Mouse (Mus musculus) thymus, postnatal 36 days (tissue): ENCODE measurements around the gene Agap1.

Source experiments
- DNase-seq, 2 experiments: peaks; one replicate each; pipeline ENCODE4 v3.0.0; 2022; ENCODE audit warnings: mixed read lengths in 2 of 2

Agap1 gene

GRCm38 (mm10) chr1:89547525-89548504, 93.2 kb downstream of the Agap1 start:
- DNase-seq = no peak

- DNase-seq = no peak
Observed at GRCm38 (mm10) chr1:89550061-89550869, 95.7 kb downstream of the Agap1 start.

- no peak for DNase-seq
Observed at GRCm38 (mm10) chr1:89552470-89552869, 97.9 kb downstream of the Agap1 start.

- DNase-seq = no peak
Observed at GRCm38 (mm10) chr1:89553791-89554190, 99.2 kb downstream of the Agap1 start.

GRCm38 (mm10) chr1:89554969-89555856, 100.6 kb downstream of the Agap1 start:
- no peak for DNase-seq

GRCm38 (mm10) chr1:89556006-89556405, 101.4 kb downstream of the Agap1 start:
- no peak for DNase-seq

- DNase-seq = no peak
Observed at GRCm38 (mm10) chr1:89557401-89557800, 102.8 kb downstream of the Agap1 start.

- DNase-seq = no peak
Observed at GRCm38 (mm10) chr1:89558080-89558479, 103.5 kb downstream of the Agap1 start.

- DNase-seq = no peak
Observed at GRCm38 (mm10) chr1:89563399-89563798, 108.8 kb downstream of the Agap1 start.

GRCm38 (mm10) chr1:89566578-89567488, 112.2 kb downstream of the Agap1 start:
- DNase-seq = no peak

- DNase-seq = no peak
Observed at GRCm38 (mm10) chr1:89568546-89569405, 114.2 kb downstream of the Agap1 start.

GRCm38 (mm10) chr1:89570522-89571299, 116.1 kb downstream of the Agap1 start:
- no peak for DNase-seq

GRCm38 (mm10) chr1:89573486-89573885, 118.9 kb downstream of the Agap1 start:
- no peak for DNase-seq

GRCm38 (mm10) chr1:89574941-89575890, 120.6 kb downstream of the Agap1 start:
- no peak for DNase-seq

GRCm38 (mm10) chr1:89576174-89576890, 121.7 kb downstream of the Agap1 start:
- no peak for DNase-seq

- peak in 1 of 2 experiments; percentile 3 for DNase-seq
Observed at GRCm38 (mm10) chr1:89576985-89577384, 122.4 kb downstream of the Agap1 start.
